Mouse (Mus musculus) megakaryocyte, embryonic 14.5 days (primary cell): ENCODE results near the gene Tbc1d20. TPM values are rescaled to one million over a fixed set of nuclear protein-coding genes. Genes with fewer than 3 reads are reported as not detected.

ENCODE experiments used
- H3K27me3 ChIP-seq: replicated peaks from 2 replicates; pipeline ENCODE3; 2012; ENCODE audit warnings: inconsistent platforms
- H3K36me3 ChIP-seq: replicated peaks from 2 replicates; pipeline ENCODE3; 2012; ENCODE audit warnings: low read length, inconsistent platforms, mixed read lengths
- H3K4me1 ChIP-seq: 2 replicates; pipeline ENCODE4 v1.6.1; 2012; ENCODE audit warnings: inconsistent platforms
- H3K4me3 ChIP-seq: replicated peaks from 2 replicates; pipeline ENCODE3; 2012; ENCODE audit warnings: moderate library complexity, mild to moderate bottlenecking, inconsistent platforms
- H3K9me3 ChIP-seq: 2 replicates; pipeline ENCODE4 v1.6.1; 2012; ENCODE audit warnings: inconsistent platforms
- FLI1 ChIP-seq: IDR thresholded peaks from 2 replicates; pipeline ENCODE4 v1.6.1; 2012; ENCODE audit warnings: low read length, inconsistent platforms, mixed read lengths
- GATA1 ChIP-seq: IDR thresholded peaks from 3 replicates; pipeline ENCODE4 v1.6.1; 2012; ENCODE audit warnings: mixed read lengths, low read length, inconsistent platforms, borderline replicate concordance
- polyA plus RNA-seq: library from polyadenylated mRNA; stranded (reverse); fragments of >175 nt; gene quantifications from 2 replicates; pipeline ENCODE4 v1.2.3, GENCODE M21; 2012; ENCODE audit warnings: low replicate concordance; ENCODE audit not compliant: insufficient read depth

Gene Tbc1d20
- polyA plus RNA-seq, 1 experiment = 6.9 TPM

DNA sequence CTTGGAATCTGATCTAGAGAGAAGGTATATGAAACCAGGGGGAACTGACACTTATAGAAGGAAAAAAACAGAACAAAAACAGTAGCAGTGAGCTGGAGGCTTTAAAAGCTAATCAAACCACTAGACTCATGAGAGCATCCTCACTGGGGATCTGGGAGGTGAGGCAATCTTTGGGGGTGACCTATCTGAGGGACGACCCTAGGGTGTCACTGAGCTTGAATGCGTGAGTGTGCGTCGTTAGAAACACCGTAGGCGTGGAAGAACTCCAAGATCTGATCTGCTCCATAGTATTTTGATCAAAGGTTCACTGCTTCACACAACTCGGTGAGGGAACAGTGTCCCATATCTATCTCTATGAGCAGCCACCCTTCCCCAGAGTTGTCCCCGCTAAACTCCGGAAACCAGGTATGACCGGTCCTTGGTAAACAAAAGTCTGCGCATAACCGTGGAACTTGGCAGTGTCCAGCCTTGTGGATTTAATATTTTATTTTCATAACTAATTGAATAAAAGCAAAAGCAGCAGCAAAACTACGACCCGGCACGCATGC, 375 bp upstream of the Tbc1d20 start:
- Histone ChIP-seq H3K4me1 (peaks cover 44% of the 10 kb centered on the region), H3K27me3 (no peaks in the 10 kb centered on the region), H3K4me3 (peak overlapping the region; percentile 96), H3K36me3 (peaks cover 21% of the 10 kb centered on the region), H3K9me3 (no peaks in the 10 kb centered on the region)
- TF ChIP-seq FLI1 (no peak), GATA1 (no peak)

DNA sequence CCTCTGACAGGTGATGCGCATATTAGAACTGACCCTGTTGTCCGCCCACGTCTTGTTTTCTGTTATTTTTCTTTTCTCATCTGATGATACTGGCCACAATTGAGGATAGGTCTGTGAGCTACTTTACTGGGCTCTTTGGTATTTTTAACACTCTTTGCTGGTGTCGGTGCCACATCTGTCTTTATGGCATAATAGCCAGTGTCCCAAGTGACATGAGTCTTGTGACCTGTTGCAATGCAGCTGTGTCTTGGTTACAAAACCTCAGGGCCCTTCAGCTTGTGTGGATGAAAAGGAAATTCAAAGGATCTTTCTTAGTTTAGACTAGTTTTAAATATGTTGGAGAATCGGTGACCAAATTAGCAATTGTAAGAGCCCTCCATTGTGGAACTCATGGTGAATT, 913 bp downstream of the Tbc1d20 start:
- H3K27me3 ChIP-seq = no peaks in the 10 kb centered on the region
- peaks cover 51% of the 10 kb centered on the region for H3K4me1 ChIP-seq
- TF ChIP-seq GATA1 (no peak), FLI1 (no peak)
- no peaks in the 10 kb centered on the region for H3K9me3 ChIP-seq
- H3K36me3 ChIP-seq = peaks cover 19% of the 10 kb centered on the region
- H3K4me3 ChIP-seq = peak overlapping the region; percentile 96

DNA sequence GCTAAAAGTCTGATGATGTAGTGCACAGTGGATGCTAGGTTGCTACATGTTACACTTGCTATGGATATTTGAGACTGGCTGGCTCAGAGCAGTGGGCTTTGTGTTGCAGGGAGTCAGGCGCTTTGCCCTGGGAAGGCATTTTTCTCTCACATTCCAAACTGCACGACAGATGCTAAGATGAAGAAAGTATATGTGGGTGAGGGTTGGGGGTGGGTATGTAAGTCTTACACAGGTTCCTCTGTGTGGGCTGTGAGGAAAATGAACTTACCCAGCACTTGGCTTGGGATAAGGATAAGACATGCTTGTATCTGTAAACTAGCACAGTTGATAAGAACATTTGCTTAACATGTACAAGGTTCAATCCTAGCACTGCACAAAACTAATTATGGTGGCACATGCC, 9.2 kb downstream of the Tbc1d20 start:
- Histone ChIP-seq H3K4me1 (peaks cover 11% of the 10 kb centered on the region), H3K4me3 (no peak overlapping the region), H3K36me3 (peaks cover 80% of the 10 kb centered on the region), H3K9me3 (no peaks in the 10 kb centered on the region), H3K27me3 (no peaks in the 10 kb centered on the region)
- TF ChIP-seq FLI1 = no peak
- TF ChIP-seq GATA1 = no peak

DNA sequence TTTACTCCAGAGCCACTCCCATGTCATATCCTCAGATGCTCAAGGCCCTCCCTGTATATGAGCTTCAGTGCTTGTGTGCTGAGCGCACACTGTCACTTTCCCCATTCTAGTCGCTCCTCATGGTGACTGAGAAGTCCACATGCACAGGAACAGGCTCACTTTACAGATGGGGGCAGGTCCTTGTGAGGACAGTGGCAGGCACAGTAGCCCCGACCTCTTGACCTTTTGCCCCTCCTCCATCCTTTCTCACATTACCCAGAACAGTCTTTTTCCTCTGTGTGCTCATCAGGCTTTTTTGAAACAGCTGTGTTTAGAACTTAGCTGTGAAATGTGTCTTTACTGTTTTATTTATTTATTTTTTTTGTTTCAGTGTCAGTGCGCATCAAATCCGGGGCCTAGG, 10.2 kb downstream of the Tbc1d20 start:
- peaks cover 2% of the 10 kb centered on the region for H3K4me1 ChIP-seq
- no peaks in the 10 kb centered on the region for H3K9me3 ChIP-seq
- no peak overlapping the region for H3K4me3 ChIP-seq
- TF ChIP-seq FLI1 (no peak), GATA1 (no peak)
- peaks cover 88% of the 10 kb centered on the region for H3K36me3 ChIP-seq
- H3K27me3 ChIP-seq = no peaks in the 10 kb centered on the region

DNA sequence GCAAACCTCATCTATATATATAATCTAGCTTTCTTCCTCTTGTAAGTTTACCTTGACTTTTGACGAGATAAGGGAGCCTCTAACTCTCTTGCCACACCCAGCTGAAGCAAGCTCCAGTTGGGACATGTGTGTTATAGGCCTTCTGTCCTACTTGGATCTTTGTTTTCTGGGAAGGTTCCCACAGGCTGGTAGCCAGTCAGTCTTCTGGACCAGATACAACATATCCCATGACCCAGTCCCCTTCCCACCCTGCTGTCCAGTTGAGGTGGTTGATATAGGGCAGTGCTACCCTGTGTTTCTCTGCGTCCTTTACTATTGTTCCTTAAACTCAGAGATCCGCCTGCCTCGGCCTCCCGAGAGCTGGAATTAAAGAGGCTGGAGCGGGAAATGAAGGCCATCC, 11.9 kb downstream of the Tbc1d20 start:
- Histone ChIP-seq H3K4me1 (no peaks in the 10 kb centered on the region), H3K4me3 (no peak overlapping the region), H3K36me3 (peaks cover 95% of the 10 kb centered on the region), H3K27me3 (no peaks in the 10 kb centered on the region), H3K9me3 (no peaks in the 10 kb centered on the region)
- no peak for TF ChIP-seq FLI1
- no peak for TF ChIP-seq GATA1

DNA sequence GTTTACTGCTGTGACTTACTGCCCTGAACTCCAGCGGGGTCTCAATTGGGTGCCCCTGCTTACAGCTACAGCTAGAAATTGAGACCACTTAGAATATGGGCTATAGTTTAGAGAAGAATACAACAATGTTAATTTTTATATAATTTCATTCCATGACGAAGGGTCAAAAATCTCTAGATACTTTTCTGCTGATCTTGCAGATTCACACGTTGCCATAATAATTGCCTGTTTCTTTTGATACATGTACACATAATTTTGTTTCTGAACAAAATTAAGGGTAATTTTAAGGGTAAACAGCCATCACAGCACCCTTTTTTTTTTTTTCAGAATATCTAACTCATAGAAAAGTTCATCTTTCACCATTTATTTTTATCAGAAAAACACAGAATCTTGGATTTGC, 13.6 kb downstream of the Tbc1d20 start:
- no peak for TF ChIP-seq GATA1
- no peak for TF ChIP-seq FLI1
- no peaks in the 10 kb centered on the region for H3K9me3 ChIP-seq
- H3K4me3 ChIP-seq = no peak overlapping the region
- peaks cover 98% of the 10 kb centered on the region for H3K36me3 ChIP-seq
- H3K27me3 ChIP-seq = no peaks in the 10 kb centered on the region
- H3K4me1 ChIP-seq = no peaks in the 10 kb centered on the region

DNA sequence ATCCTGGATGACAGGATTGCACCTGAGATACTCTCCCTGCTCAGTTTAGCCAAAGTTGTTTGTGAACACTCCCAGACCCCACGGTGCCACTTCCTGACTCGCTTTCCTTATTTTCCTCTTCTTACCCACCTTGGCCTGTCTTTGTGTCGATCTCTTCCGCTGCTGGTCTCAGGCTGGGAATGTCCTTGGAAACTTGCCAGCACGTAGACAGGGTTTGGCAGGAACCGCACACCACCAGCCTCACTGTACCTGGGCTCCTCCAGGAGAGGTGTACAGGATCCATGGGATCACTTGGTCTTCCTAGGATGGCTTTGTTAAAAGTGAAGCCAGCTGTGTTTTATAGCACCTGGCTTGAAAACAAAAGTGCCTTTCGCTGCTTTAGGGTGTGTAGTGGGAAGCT, 19.4 kb downstream of the Tbc1d20 start:
- TF ChIP-seq GATA1 = no peak
- H3K36me3 ChIP-seq = peaks cover 98% of the 10 kb centered on the region

DNA sequence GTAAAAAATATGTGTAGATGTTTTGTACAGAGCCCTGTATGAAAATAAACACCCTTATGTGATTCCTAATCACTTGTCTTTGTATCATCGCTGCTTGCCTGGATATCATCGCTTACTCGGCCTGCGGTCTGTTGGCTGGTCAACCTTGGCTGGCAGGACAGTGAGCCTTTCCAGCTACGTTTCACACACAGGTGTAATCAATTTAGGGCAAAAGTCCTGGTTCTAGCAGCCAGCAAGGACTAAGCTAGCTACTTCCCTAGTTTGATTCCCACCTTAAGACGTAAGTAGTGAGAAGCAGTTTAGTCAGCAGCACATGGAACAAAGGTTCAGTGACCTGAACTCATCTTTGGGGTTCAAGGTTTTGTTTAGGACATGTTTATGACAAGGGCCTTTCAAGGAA, 20.3 kb downstream of the Tbc1d20 start:
- no peaks in the 10 kb centered on the region for H3K27me3 ChIP-seq
- peaks cover 98% of the 10 kb centered on the region for H3K36me3 ChIP-seq
- TF ChIP-seq GATA1 = no peak
- TF ChIP-seq FLI1 = no peak
- no peak overlapping the region for H3K4me3 ChIP-seq
- no peaks in the 10 kb centered on the region for H3K4me1 ChIP-seq
- no peaks in the 10 kb centered on the region for H3K9me3 ChIP-seq

More for the DNA sequence above, 19.4 kb downstream of the Tbc1d20 start:
- Histone ChIP-seq H3K4me3 (no peak overlapping the region), H3K4me1 (no peaks in the 10 kb centered on the region), H3K27me3 (no peaks in the 10 kb centered on the region), H3K9me3 (no peaks in the 10 kb centered on the region)

DNA sequence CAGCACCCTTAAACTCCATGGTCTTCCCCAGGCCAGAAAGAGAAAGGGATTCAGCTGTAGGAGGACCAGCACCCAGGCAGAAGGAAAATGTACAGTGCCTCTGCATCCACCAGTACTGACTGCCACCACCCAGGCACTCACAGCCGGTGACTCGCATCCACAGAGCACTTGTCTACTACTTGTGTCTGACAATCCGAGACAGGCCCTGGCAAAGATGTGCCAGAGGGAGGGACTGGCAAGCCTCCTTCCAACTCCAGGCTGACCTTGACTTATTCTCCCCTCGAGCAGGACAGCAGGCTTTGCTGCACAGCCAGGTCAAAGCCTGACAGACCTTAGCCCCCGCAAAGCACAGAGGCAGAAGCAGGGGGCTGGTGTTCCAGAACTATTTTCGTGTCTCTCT, 23.4 kb downstream of the Tbc1d20 start:
- Histone ChIP-seq H3K4me3 (no peak overlapping the region), H3K36me3 (peaks cover 99% of the 10 kb centered on the region), H3K27me3 (no peaks in the 10 kb centered on the region), H3K9me3 (no peaks in the 10 kb centered on the region), H3K4me1 (no peaks in the 10 kb centered on the region; the same call in 1 of the 2 replicates)
- no peak for TF ChIP-seq FLI1
- no peak for TF ChIP-seq GATA1

DNA sequence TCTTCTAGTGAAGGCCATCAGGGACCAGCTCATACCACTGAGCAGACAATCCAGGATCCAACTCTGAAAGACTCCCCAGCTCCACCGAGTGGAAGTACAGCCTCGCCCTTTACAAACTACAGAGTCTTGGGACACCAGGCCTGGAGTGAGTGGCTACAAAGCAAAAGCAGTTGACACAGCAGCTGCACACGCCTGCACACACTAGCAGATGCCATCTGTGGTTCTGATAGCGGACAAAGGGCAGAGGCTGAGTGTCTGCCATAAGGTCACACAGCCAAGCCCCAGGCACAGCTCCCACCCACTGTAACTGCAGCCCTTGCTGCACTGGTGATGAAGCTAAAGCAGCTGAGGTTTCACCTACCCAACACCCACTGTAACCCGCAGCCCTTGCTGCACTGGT, 27.9 kb downstream of the Tbc1d20 start:
- TF ChIP-seq GATA1 = no peak
- TF ChIP-seq FLI1 = no peak
- Histone ChIP-seq H3K9me3 (no peaks in the 10 kb centered on the region), H3K27me3 (no peaks in the 10 kb centered on the region), H3K4me3 (no peak overlapping the region), H3K36me3 (peaks cover 99% of the 10 kb centered on the region), H3K4me1 (peaks cover 17% of the 10 kb centered on the region; the same call in 1 of the 2 replicates)

DNA sequence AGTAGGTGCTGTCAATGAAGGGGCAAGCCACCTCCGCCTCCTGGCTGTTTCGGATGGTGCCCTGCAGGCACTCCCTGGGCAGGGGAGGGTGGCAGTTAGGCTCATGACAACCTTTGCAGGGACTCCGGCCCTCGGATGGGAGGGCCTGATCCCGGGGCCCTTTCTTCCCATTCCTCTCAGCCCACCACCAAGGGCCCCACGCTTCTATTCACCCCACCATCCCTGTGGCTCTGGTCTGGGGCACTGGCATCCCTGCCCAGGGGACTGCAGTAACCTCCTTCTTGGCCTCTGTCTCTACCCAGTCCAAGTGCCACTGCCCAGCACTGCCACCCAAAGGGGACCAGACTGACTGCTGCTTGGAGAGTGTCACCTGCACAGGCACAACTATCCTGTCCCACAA, 28.6 kb downstream of the Tbc1d20 start:
- peaks cover 99% of the 10 kb centered on the region for H3K36me3 ChIP-seq
- no peak for TF ChIP-seq GATA1
- TF ChIP-seq FLI1 = no peak
- no peaks in the 10 kb centered on the region for H3K27me3 ChIP-seq
- no peak overlapping the region for H3K4me3 ChIP-seq
- no peaks in the 10 kb centered on the region for H3K9me3 ChIP-seq
- peaks cover 23% of the 10 kb centered on the region for H3K4me1 ChIP-seq
